Mouse (Mus musculus) frontal cortex, adult 2 months (tissue): ENCODE results near the gene Igsf9. TPM values are rescaled to one million over a fixed set of nuclear protein-coding genes. Genes with fewer than 3 reads are reported as not detected.

Experiments
- DNase-seq, 2 experiments: peaks; one replicate each; pipeline ENCODE4 v3.0.0; 2022; ENCODE audit warnings: low spot score in 1 of 2; ENCODE audit errors: extremely low spot score in 1 of 2
- polyA plus RNA-seq: library from polyadenylated mRNA; depleted of rRNA; stranded (reverse); fragments of >200 nt; gene quantifications from 2 replicates; pipeline ENCODE4 v1.2.3, GENCODE M21; 2012; rRNA removed

Igsf9 gene
- polyA plus RNA-seq, 1 experiment: 13.3 TPM

- DNase-seq: no peak
Observed at GRCm38 (mm10) chr1:172546062-172546461, 64.5 kb downstream of the Igsf9 start.

Other genes with a start within 250 kb of the Igsf9 start
- not detected in 2 replicates for gene Atp1a4, start 223.4 kb upstream of the Igsf9 start, polyA plus RNA-seq
- 230 and 251 TPM in 2 replicates for gene Igsf8, start 220.1 kb upstream of the Igsf9 start, polyA plus RNA-seq
- gene Atp1a2, start 183.7 kb upstream of the Igsf9 start, polyA plus RNA-seq: 495 and 562 TPM in 2 replicates
- gene Kcnj9, start 152.5 kb upstream of the Igsf9 start, polyA plus RNA-seq: 102 and 111 TPM in 2 replicates
- gene Kcnj10, start 140.6 kb upstream of the Igsf9 start, polyA plus RNA-seq: 112 and 122 TPM in 2 replicates
- 6.6 and 7.2 TPM in 2 replicates for gene Pigm, start 105.2 kb upstream of the Igsf9 start, polyA plus RNA-seq
- gene Slamf9, start 6.4 kb upstream of the Igsf9 start, polyA plus RNA-seq: 1.1 and 1.8 TPM in 2 replicates
- 19.1 and 19.9 TPM in 2 replicates for gene Tagln2, start 18.3 kb downstream of the Igsf9 start, polyA plus RNA-seq
- 3.4 and 4.5 TPM in 2 replicates for gene Cfap45, start 39.0 kb downstream of the Igsf9 start, polyA plus RNA-seq
- gene Vsig8, start 74.2 kb downstream of the Igsf9 start, polyA plus RNA-seq: 0.90 and 0.97 TPM in 2 replicates
- gene Slamf8, start 108.8 kb downstream of the Igsf9 start, polyA plus RNA-seq: 0.28 and 0.44 TPM in 2 replicates
- gene Fcrl6, start 120.8 kb downstream of the Igsf9 start, polyA plus RNA-seq: 0.06 and 0.13 TPM in 2 replicates
- gene Dusp23, start 151.2 kb downstream of the Igsf9 start, polyA plus RNA-seq: 14.7 and 15.8 TPM in 2 replicates
- not detected in 2 replicates for gene Crp, start 216.3 kb downstream of the Igsf9 start, polyA plus RNA-seq